Mouse (Mus musculus): ENCODE measurements around the gene Fcor. TPM values are rescaled to one million over a fixed set of nuclear protein-coding genes. Genes with fewer than 3 reads are reported as not detected.

Fcor gene
- polyA plus RNA-seq (2015; fragmentation: Illumina TruSeq; extraction: RNeasy Lipid Tissue Mini Kit (QIAGEN cat#74804); ENCODE audit: low read depth, low replicate concordance): 28.4 TPM

DNA sequence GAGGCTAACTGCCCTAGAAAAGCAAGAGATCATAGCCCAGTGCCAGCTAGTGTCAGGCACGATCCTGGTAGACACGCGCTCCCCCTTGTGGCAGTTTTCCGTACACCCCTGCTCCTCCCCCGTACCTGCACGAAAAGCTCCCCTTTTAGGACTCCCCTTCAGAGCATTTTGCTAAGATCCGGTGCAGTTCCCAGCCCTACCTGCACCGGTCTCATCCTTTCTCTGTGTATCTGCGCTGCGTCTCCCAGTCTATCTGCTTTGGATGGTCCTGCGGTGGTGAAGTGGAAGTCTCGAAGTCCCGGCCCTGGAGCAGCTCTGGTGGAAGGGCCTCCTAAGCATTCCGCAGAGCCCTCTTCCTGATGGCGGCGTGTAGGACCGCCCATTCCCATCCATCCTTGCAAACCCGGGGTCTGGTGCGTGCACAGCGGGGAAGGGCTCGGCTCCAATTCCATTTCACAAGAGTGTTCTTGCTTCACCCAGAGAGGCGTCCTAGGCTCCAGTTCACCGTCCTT lies at the start of gene Fcor:
TSS of gene Fcor (minus strand) at position 383 of the 512 bp plus-strand sequence.

DNA sequence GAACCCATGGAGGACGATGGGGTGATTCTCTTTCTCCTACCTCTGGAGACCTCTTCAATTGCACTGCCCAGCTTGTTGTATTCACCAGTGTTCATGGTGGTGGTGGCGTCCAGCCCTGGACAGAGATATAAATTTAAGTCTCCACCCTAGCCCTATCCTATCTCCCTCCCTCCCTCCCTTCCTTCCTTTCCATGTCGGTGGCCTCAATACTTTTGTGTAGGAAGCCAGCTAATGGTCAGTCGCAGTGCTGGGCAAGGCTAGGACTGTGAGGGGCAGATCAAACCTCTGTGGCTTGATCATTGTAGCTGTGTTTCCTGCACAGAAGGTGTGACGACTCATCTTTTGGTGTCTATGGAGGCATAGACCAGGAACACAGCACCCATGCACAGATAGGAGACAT lies 48.4 kb upstream of the Fcor start, which contains the start of gene Clec4g:
TSS of gene Clec4g (minus strand) at position 101 of the 400 bp plus-strand sequence.

GRCm38 (mm10) chr8:3694121-3694520 lies 22.0 kb upstream of the Fcor start, which contains the start of gene Fcer2a:
Gene Fcer2a (minus strand): TSS chr8:3694175.

GRCm38 (mm10) chr8:3676131-3676992 lies 4.2 kb upstream of the Fcor start, which contains the start of gene Trappc5:
Gene Trappc5 (plus strand): TSS chr8:3676299.

DNA sequence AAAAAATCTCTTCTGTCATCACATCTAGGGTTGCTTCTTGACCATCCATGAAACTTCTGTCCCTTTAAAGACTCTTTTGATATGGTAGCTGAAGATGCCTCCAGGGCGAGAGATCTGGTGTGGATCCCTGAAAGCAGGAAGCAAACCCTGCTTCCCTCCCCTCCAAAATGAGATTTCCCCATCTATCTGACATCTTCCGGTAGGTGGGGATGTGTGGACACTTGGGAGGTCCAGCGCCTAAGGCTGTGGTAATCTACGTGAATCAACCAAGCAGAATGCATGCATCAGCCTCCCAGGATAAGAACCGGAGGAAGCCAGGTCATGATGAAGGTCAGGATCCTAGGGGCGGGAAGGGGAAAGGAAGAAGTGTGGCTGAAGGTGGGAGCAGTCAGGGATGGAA lies 6.7 kb downstream of the Fcor start, which contains the start of gene Mcemp1:
TSS of gene Mcemp1 (plus strand) at position 248 of the 400 bp plus-strand sequence.

GRCm38 (mm10) chr8:3655526-3655925 lies 16.6 kb downstream of the Fcor start, which contains the start of gene Retn:
Gene Retn (plus strand): TSS chr8:3655770.

GRCm38 (mm10) chr8:3630647-3631477 lies 41.3 kb downstream of the Fcor start, which contains the start of gene Stxbp2:
Gene Stxbp2 (plus strand): TSS chr8:3630955.

DNA sequence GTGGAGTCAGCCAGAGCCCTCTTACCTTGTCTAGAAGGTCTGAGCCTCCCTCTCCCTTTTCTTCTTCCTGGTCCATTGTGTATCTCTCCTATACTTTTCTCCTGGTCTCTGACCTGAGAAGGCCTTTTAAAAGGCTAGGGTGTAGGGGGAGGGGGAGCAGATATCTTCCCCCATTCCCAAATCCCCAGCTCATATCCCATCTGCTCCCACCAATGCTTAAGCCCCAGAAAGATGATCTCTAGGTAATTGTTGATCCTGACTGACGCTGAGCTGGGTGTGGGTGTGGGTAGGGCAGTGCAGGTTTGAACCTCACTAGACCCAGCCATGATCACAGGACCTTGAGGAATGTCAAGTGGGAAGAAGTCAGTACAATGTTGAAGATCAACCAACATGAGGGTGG lies 46.7 kb downstream of the Fcor start, which contains the start of gene Pcp2:
TSS of gene Pcp2 (minus strand) at position 101 of the 400 bp plus-strand sequence.

GRCm38 (mm10) chr8:3621199-3621970 lies 50.8 kb downstream of the Fcor start, which contains the start of the genes Xab2 and Pet100:
Gene Xab2 (minus strand): TSS chr8:3621316.
Gene Pet100 (plus strand): TSS chr8:3621548.

Other genes with a start within 250 kb of the Fcor start
- 1.0 TPM for gene Pex11g, start 204.7 kb downstream of the Fcor start, polyA plus RNA-seq (2015; fragmentation: Illumina TruSeq; extraction: RNeasy Lipid Tissue Mini Kit (QIAGEN cat#74804); ENCODE audit: low read depth, low replicate concordance)
- gene Tex45, start 201.5 kb downstream of the Fcor start, polyA plus RNA-seq (2015; fragmentation: Illumina TruSeq; extraction: RNeasy Lipid Tissue Mini Kit (QIAGEN cat#74804); ENCODE audit: low read depth, low replicate concordance): not detected
- 24.3 TPM for gene Zfp358, start 179.2 kb downstream of the Fcor start, polyA plus RNA-seq (2015; fragmentation: Illumina TruSeq; extraction: RNeasy Lipid Tissue Mini Kit (QIAGEN cat#74804); ENCODE audit: low read depth, low replicate concordance)
- gene Mcoln1, start 171.9 kb downstream of the Fcor start, polyA plus RNA-seq (2015; fragmentation: Illumina TruSeq; extraction: RNeasy Lipid Tissue Mini Kit (QIAGEN cat#74804); ENCODE audit: low read depth, low replicate concordance): 89.1 TPM
- gene Pnpla6, start 157.0 kb downstream of the Fcor start, polyA plus RNA-seq (2015; fragmentation: Illumina TruSeq; extraction: RNeasy Lipid Tissue Mini Kit (QIAGEN cat#74804); ENCODE audit: low read depth, low replicate concordance): 48.2 TPM
- gene C330021F23Rik, start 104.4 kb downstream of the Fcor start, polyA plus RNA-seq (2015; fragmentation: Illumina TruSeq; extraction: RNeasy Lipid Tissue Mini Kit (QIAGEN cat#74804); ENCODE audit: low read depth, low replicate concordance): not detected
- gene Camsap3, start 85.1 kb downstream of the Fcor start, polyA plus RNA-seq (2015; fragmentation: Illumina TruSeq; extraction: RNeasy Lipid Tissue Mini Kit (QIAGEN cat#74804); ENCODE audit: low read depth, low replicate concordance): 25.7 TPM
- gene Xab2, start 51.0 kb downstream of the Fcor start, polyA plus RNA-seq (2015; fragmentation: Illumina TruSeq; extraction: RNeasy Lipid Tissue Mini Kit (QIAGEN cat#74804); ENCODE audit: low read depth, low replicate concordance): 31.6 TPM
- 90.1 TPM for gene Pet100, start 50.8 kb downstream of the Fcor start, polyA plus RNA-seq (2015; fragmentation: Illumina TruSeq; extraction: RNeasy Lipid Tissue Mini Kit (QIAGEN cat#74804); ENCODE audit: low read depth, low replicate concordance)
- not detected for gene Pcp2, start 46.8 kb downstream of the Fcor start, polyA plus RNA-seq (2015; fragmentation: Illumina TruSeq; extraction: RNeasy Lipid Tissue Mini Kit (QIAGEN cat#74804); ENCODE audit: low read depth, low replicate concordance)
- 87.8 TPM for gene Stxbp2, start 41.4 kb downstream of the Fcor start, polyA plus RNA-seq (2015; fragmentation: Illumina TruSeq; extraction: RNeasy Lipid Tissue Mini Kit (QIAGEN cat#74804); ENCODE audit: low read depth, low replicate concordance)
- gene Retn, start 16.6 kb downstream of the Fcor start, polyA plus RNA-seq (2015; fragmentation: Illumina TruSeq; extraction: RNeasy Lipid Tissue Mini Kit (QIAGEN cat#74804); ENCODE audit: low read depth, low replicate concordance): 1.5 TPM
- 0.40 TPM for gene Mcemp1, start 6.6 kb downstream of the Fcor start, polyA plus RNA-seq (2015; fragmentation: Illumina TruSeq; extraction: RNeasy Lipid Tissue Mini Kit (QIAGEN cat#74804); ENCODE audit: low read depth, low replicate concordance)
- gene Trappc5, start 3.9 kb upstream of the Fcor start, polyA plus RNA-seq (2015; fragmentation: Illumina TruSeq; extraction: RNeasy Lipid Tissue Mini Kit (QIAGEN cat#74804); ENCODE audit: low read depth, low replicate concordance): 33.1 TPM
- gene Fcer2a, start 21.8 kb upstream of the Fcor start, polyA plus RNA-seq (2015; fragmentation: Illumina TruSeq; extraction: RNeasy Lipid Tissue Mini Kit (QIAGEN cat#74804); ENCODE audit: low read depth, low replicate concordance): not detected
- not detected for gene Clec4g, start 48.3 kb upstream of the Fcor start, polyA plus RNA-seq (2015; fragmentation: Illumina TruSeq; extraction: RNeasy Lipid Tissue Mini Kit (QIAGEN cat#74804); ENCODE audit: low read depth, low replicate concordance)
- 0.59 TPM for gene Cd209a, start 76.6 kb upstream of the Fcor start, polyA plus RNA-seq (2015; fragmentation: Illumina TruSeq; extraction: RNeasy Lipid Tissue Mini Kit (QIAGEN cat#74804); ENCODE audit: low read depth, low replicate concordance)
- gene Cd209e, start 181.9 kb upstream of the Fcor start, polyA plus RNA-seq (2015; fragmentation: Illumina TruSeq; extraction: RNeasy Lipid Tissue Mini Kit (QIAGEN cat#74804); ENCODE audit: low read depth, low replicate concordance): not detected
- not detected for gene Cd209d, start 206.2 kb upstream of the Fcor start, polyA plus RNA-seq (2015; fragmentation: Illumina TruSeq; extraction: RNeasy Lipid Tissue Mini Kit (QIAGEN cat#74804); ENCODE audit: low read depth, low replicate concordance)

Measured in brain, adult 10 weeks (tissue).